Comparison of ENCODE assay signal across 9 mouse cellular contexts in the genomic region with DNA sequence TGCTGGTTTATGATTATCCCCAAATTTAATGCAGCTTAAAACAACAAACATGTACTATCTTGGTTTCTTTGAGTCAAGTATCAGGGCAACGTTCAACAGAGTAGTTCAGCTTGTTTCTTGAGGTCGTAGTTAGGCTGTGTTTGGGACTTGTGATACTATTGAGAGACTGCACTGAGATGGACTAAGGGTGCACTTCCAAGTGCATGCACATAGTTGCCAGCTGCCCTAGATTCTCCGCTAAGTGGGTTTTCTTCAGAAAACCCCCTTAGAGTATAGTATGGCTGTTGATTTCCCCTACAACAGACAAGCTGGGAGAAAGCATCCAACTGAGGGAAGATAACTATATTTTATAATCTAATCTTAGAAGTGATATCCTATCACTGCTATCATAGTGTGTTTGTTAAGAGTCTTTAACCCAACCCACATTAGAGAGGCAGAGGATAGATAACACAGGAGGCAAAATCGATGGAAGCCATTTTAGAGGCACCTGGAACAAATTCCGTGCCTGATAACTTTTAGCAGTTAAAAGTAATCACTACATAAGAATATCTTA. TPM values are rescaled to one million over a fixed set of nuclear protein-coding genes. Genes with fewer than 3 reads are reported as not detected.
DNase-seq lines count a peak whose midpoint lies in the region; ATAC-seq and TF ChIP-seq lines count a peak whose summit lies in the region.
"Had no signal": no experiment of that assay in that cellular context is flagged by ENCODE, and none has a peak within 500 bp of the region (broad histone marks: within the 10 kb centered on the region; RNA-seq: fewer than 3 reads in every experiment).

No protein-coding gene starts in this region.

- no peaks in the 10 kb centered on the region for H3K27me3 ChIP-seq in forebrain, postnatal 0 days (ENCODE audit: insufficient read depth, low read length)
- no peaks in the 10 kb centered on the region for H3K27me3 ChIP-seq in forebrain, embryonic 11.5 days (ENCODE audit: control insufficient read depth, insufficient read depth, low read length)
- no peaks in the 10 kb centered on the region for H3K27me3 ChIP-seq in liver, adult 2 months (ENCODE audit: control insufficient read depth, insufficient read depth, low read length)
- no peaks in the 10 kb centered on the region for H3K27me3 ChIP-seq in intestine, embryonic 14.5 days (replicated peaks; ENCODE audit: control insufficient read depth, insufficient read depth, low read length)
- no peaks in the 10 kb centered on the region for H3K27me3 ChIP-seq in myocyte (ENCODE audit: control insufficient read depth, insufficient read depth, insufficient read length)

- no peak overlapping the region for H3ac ChIP-seq in myocyte (ENCODE audit: control insufficient read depth, insufficient read length)

- TF ChIP-seq POLR2A in liver, adult 2 months (IDR thresholded peaks at IDR 0.05; ENCODE audit: extremely low read depth, insufficient read depth, low read length), result no peak
- TF ChIP-seq POLR2A in myocyte (IDR thresholded peaks at IDR 0.05; ENCODE audit: insufficient read length, low read depth), result no peak

- peaks cover 13% of the 10 kb centered on the region for H3K79me2 ChIP-seq in liver, adult 2 months (ENCODE audit: control insufficient read depth, insufficient read depth, low read length)
- H3K79me2 ChIP-seq in myocyte (ENCODE audit: control insufficient read depth, insufficient read depth), result peaks cover 33% of the 10 kb centered on the region

- no peaks in the 10 kb centered on the region for H3K36me3 ChIP-seq in forebrain, postnatal 0 days (ENCODE audit: insufficient read depth)
- no peaks in the 10 kb centered on the region for H3K36me3 ChIP-seq in forebrain, embryonic 11.5 days (ENCODE audit: control insufficient read depth, insufficient read depth, low read length)
- H3K36me3 ChIP-seq in liver, adult 2 months (ENCODE audit: control insufficient read depth, insufficient read depth, low read length), result no peaks in the 10 kb centered on the region
- H3K36me3 ChIP-seq in intestine, embryonic 14.5 days (ENCODE audit: control insufficient read depth, insufficient read depth, low read length), result no peaks in the 10 kb centered on the region
- H3K36me3 ChIP-seq in myocyte (ENCODE audit: control insufficient read depth, insufficient read depth), result no peaks in the 10 kb centered on the region

- WGBS in forebrain, postnatal 0 days, result 77% methylated on average over 5 of the region's 5 CpGs
- 77% methylated on average over 5 of the region's 5 CpGs for WGBS in forebrain, embryonic 11.5 days
- 14% methylated on average over 5 of the region's 5 CpGs for WGBS in liver, adult 2 months
- 60% methylated on average over 5 of the region's 5 CpGs for WGBS in intestine, embryonic 14.5 days

- H3K9ac ChIP-seq in forebrain, postnatal 0 days, result no peak overlapping the region
- no peak overlapping the region for H3K9ac ChIP-seq in forebrain, embryonic 11.5 days (ENCODE audit: low read length)
- H3K9ac ChIP-seq in liver, adult 2 months (ENCODE audit: low read depth, low read length), result no peak overlapping the region; the same call in 1 of the 2 replicates
- H3K9ac ChIP-seq in intestine, embryonic 14.5 days (ENCODE audit: low read length), result no peak overlapping the region

- TF ChIP-seq CTCF in forebrain, postnatal 0 days (IDR thresholded peaks at IDR 0.05; ENCODE audit: low read depth), result no peak
- no peak for TF ChIP-seq CTCF in liver, adult 2 months (IDR thresholded peaks at IDR 0.05; ENCODE audit: low read depth, low read length)

- peaks cover 9% of the 10 kb centered on the region; the same call in 1 of the 2 replicates for H3K4me1 ChIP-seq in forebrain, postnatal 0 days (ENCODE audit: insufficient read depth)
- no peaks in the 10 kb centered on the region for H3K4me1 ChIP-seq in forebrain, embryonic 11.5 days (replicated peaks; ENCODE audit: control insufficient read depth, insufficient read depth, low read length)
- H3K4me1 ChIP-seq in liver, adult 2 months (ENCODE audit: control insufficient read depth, insufficient read depth, low read length), result peaks cover 6% of the 10 kb centered on the region
- peaks cover 14% of the 10 kb centered on the region for H3K4me1 ChIP-seq in intestine, embryonic 14.5 days (replicated peaks; ENCODE audit: control insufficient read depth, insufficient read depth, low read length)

- ATAC-seq in forebrain, postnatal 0 days, result no peak
- ATAC-seq in forebrain, embryonic 11.5 days (replicated peaks; ENCODE audit: low FRiP score), result no peak
- no peak for ATAC-seq in intestine, embryonic 14.5 days (replicated peaks; ENCODE audit: low FRiP score, low TSS enrichment, low read depth)

- no peak overlapping the region for H3K27ac ChIP-seq in forebrain, postnatal 0 days (ENCODE audit: low read depth, low read length)
- H3K27ac ChIP-seq in forebrain, embryonic 11.5 days (ENCODE audit: low read depth, low read length), result no peak overlapping the region
- peak overlapping the region; percentile 49 for H3K27ac ChIP-seq in liver, adult 2 months (replicated peaks; ENCODE audit: insufficient read depth, low read depth, low read length)
- no peak overlapping the region for H3K27ac ChIP-seq in intestine, embryonic 14.5 days (ENCODE audit: low read depth)

- H3K4me2 ChIP-seq in forebrain, postnatal 0 days (ENCODE audit: low read depth), result peak overlapping the region; percentile 50; the same call in 1 of the 2 replicates
- H3K4me2 ChIP-seq in forebrain, embryonic 11.5 days (ENCODE audit: low read depth, low read length, severe bottlenecking), result no peak overlapping the region
- H3K4me2 ChIP-seq in intestine, embryonic 14.5 days (ENCODE audit: low read length), result peak overlapping the region; percentile 76
- peak overlapping the region; percentile 98 for H3K4me2 ChIP-seq in myocyte (ENCODE audit: low read depth)

- no peaks in the 10 kb centered on the region for H3K9me3 ChIP-seq in forebrain, postnatal 0 days (ENCODE audit: low read length)
- H3K9me3 ChIP-seq in forebrain, embryonic 11.5 days (ENCODE audit: control insufficient read depth, low read length), result no peaks in the 10 kb centered on the region
- no peaks in the 10 kb centered on the region for H3K9me3 ChIP-seq in intestine, embryonic 14.5 days (ENCODE audit: control insufficient read depth, low read length)

- DNase-seq in forebrain, postnatal 0 days, result no peak
- no peak for DNase-seq in forebrain, embryonic 11.5 days (ENCODE audit: low spot score)
- peak; percentile 81 for DNase-seq in liver, adult 2 months (ENCODE audit: extremely low read depth, low read depth, low spot score)
- DNase-seq in liver, result no peak
- no peak for DNase-seq in intestine, embryonic 14.5 days (ENCODE audit: low spot score)
- no peak for DNase-seq in gastrocnemius, postnatal 25 days
- no peak for DNase-seq in thymus, postnatal 0 days (ENCODE audit: low spot score)
- DNase-seq: gastrocnemius, postnatal 36 days had no signal

- no peak overlapping the region for H3K4me3 ChIP-seq in forebrain, postnatal 0 days (ENCODE audit: low read depth, low read length)
- no peak overlapping the region for H3K4me3 ChIP-seq in forebrain, embryonic 11.5 days (ENCODE audit: low read depth, low read length)
- H3K4me3 ChIP-seq in liver, adult 2 months (ENCODE audit: insufficient read depth, low read depth, low read length), result peak overlapping the region; percentile 92
- no peak overlapping the region for H3K4me3 ChIP-seq in intestine, embryonic 14.5 days (ENCODE audit: low read depth, low read length)
- peak overlapping the region; percentile 98 for H3K4me3 ChIP-seq in myocyte

TF ChIP-seq in myocyte, 11 proteins besides CTCF, POLR2A, EP300 and RAD21:
- TF ChIP-seq MYOG (IDR thresholded peaks at IDR 0.05; ENCODE audit: control insufficient read depth in 1 of 3, insufficient read depth in 1 of 3, insufficient read length in 2 of 3, low read depth in 2 of 3) (no peak), TCF12 (IDR thresholded peaks at IDR 0.05; ENCODE audit: insufficient read depth, poor library complexity, severe bottlenecking) (no peak), REST (IDR thresholded peaks at IDR 0.05; ENCODE audit: insufficient read depth, insufficient read length) (no peak), TCF3 (IDR thresholded peaks at IDR 0.05; ENCODE audit: insufficient read length, low read depth) (no peak), MYOD1 (IDR thresholded peaks at IDR 0.05; ENCODE audit: control insufficient read depth in 1 of 3, insufficient read length in 2 of 3, low read depth in 2 of 3) (no peak), CEBPB (IDR thresholded peaks at IDR 0.05; ENCODE audit: insufficient read depth, poor library complexity, severe bottlenecking) (no peak), SRF (IDR thresholded peaks at IDR 0.05; ENCODE audit: control insufficient read depth, insufficient read length, low read depth) (no peak), POLR2AphosphoS2 (IDR thresholded peaks at IDR 0.05; ENCODE audit: insufficient read length, low read depth) (no peak), USF1 (IDR thresholded peaks at IDR 0.05; ENCODE audit: low read depth) (no peak), E2F4 (IDR thresholded peaks at IDR 0.05; ENCODE audit: insufficient read depth) (no peak), MAX (IDR thresholded peaks at IDR 0.05; ENCODE audit: low read depth) (no peak)
TF ChIP-seq in myocyte: peak in this region for 0.

RNA-seq across cellular contexts. Expression of gene Fbxo8, which starts 1.7 kb away (rescaled TPM):
- 25.5 and 32.5 TPM in 2 replicates for total RNA-seq in forebrain, postnatal 0 days (2014; rRNA removed)
- polyA plus RNA-seq in forebrain, postnatal 0 days (2015; fragmentation: Nextera tagmentation; extraction: Ambion mirVana), result 35.1 and 42.7 TPM in 2 replicates
- 33.3 and 35.9 TPM in 2 replicates for polyA plus RNA-seq in forebrain, embryonic 11.5 days (2014; fragmentation: Nextera tagmentation; extraction: Ambion mirVana)
- 45.4 and 55.1 TPM in 2 replicates for total RNA-seq in liver, adult 2 months (2014; rRNA removed)
- 42.4 and 50.3 TPM in 2 replicates for polyA plus RNA-seq in liver, adult 2 months (2012; rRNA removed)
- 35.1 and 37.4 TPM in 2 replicates for polyA plus RNA-seq in intestine, embryonic 14.5 days (2014; fragmentation: Nextera tagmentation; extraction: Ambion mirVana)
- polyA plus RNA-seq in myocyte (2012; fragmentation: generic; extraction: Trizol), result 10.2 TPM
- total RNA-seq in gastrocnemius, postnatal 25 days (2021), result 10 to 100 TPM; 19.9 to 20.1 TPM
- polyA plus RNA-seq in thymus, postnatal 0 days (2015; fragmentation: Nextera tagmentation; extraction: Ambion mirVana), result 63.2 and 65.9 TPM in 2 replicates

RNA-seq across cellular contexts. Expression of gene Cep44, which starts 1.8 kb away (rescaled TPM):
- total RNA-seq in forebrain, postnatal 0 days (2014; rRNA removed), result 33.8 and 38.9 TPM in 2 replicates
- 19.9 and 20.0 TPM in 2 replicates for polyA plus RNA-seq in forebrain, postnatal 0 days (2015; fragmentation: Nextera tagmentation; extraction: Ambion mirVana)
- 31.0 and 36.1 TPM in 2 replicates for polyA plus RNA-seq in forebrain, embryonic 11.5 days (2014; fragmentation: Nextera tagmentation; extraction: Ambion mirVana)
- 24.0 and 27.1 TPM in 2 replicates for total RNA-seq in liver, adult 2 months (2014; rRNA removed)
- polyA plus RNA-seq in liver, adult 2 months (2012; rRNA removed), result 7.5 and 9.1 TPM in 2 replicates
- 31.7 and 35.7 TPM in 2 replicates for polyA plus RNA-seq in intestine, embryonic 14.5 days (2014; fragmentation: Nextera tagmentation; extraction: Ambion mirVana)
- polyA plus RNA-seq in myocyte (2012; fragmentation: generic; extraction: Trizol), result 14.9 TPM
- total RNA-seq in gastrocnemius, postnatal 25 days (2021), result 1 to 10 TPM; 7.2 to 8.2 TPM
- polyA plus RNA-seq in thymus, postnatal 0 days (2015; fragmentation: Nextera tagmentation; extraction: Ambion mirVana), result 45.3 and 47.9 TPM in 2 replicates

Comparison
In these comparisons a context has a peak if more than half of its experiments do, and no peak if none do; other contexts are left out.
1. H3K4me3 ChIP-seq: peak in liver, adult 2 months (single experiment) and myocyte (single experiment); none in forebrain, postnatal 0 days (single experiment), forebrain, embryonic 11.5 days (single experiment) and intestine, embryonic 14.5 days (single experiment).